Mouse (Mus musculus) cortical plate, adult 2 months (tissue): ENCODE measurements around the gene Atf6. TPM values are rescaled to one million over a fixed set of nuclear protein-coding genes. Genes with fewer than 3 reads are reported as not detected.

Source experiments
- H3K27ac ChIP-seq: fragments of 200-500 bp; 2 replicates; pipeline ENCODE4 v1.5.1; 2012; ENCODE audit warnings: low read length, control low read depth, inconsistent platforms; ENCODE audit not compliant: insufficient read depth
- H3K4me1 ChIP-seq: fragments of 200-500 bp; 2 replicates; pipeline ENCODE4 v1.6.1; 2011; ENCODE audit warnings: low read length; ENCODE audit not compliant: control insufficient read depth, insufficient read depth
- H3K4me3 ChIP-seq: fragments of 200-500 bp; 2 replicates; pipeline ENCODE4 v1.5.1; 2011; ENCODE audit warnings: mild to moderate bottlenecking, low read length, control low read depth; ENCODE audit not compliant: insufficient read depth
- CTCF ChIP-seq: fragments of 200-500 bp; IDR thresholded peaks from 2 replicates; pipeline ENCODE4 v1.5.1; 2011; ENCODE audit warnings: mild to moderate bottlenecking, control low read depth, low read length; ENCODE audit not compliant: insufficient read depth; ENCODE audit errors: extremely low read depth
- POLR2A ChIP-seq: fragments of 200-500 bp; IDR thresholded peaks from 2 replicates; pipeline ENCODE4 v1.6.1; 2011; ENCODE audit warnings: mild to moderate bottlenecking, low read length, control low read depth; ENCODE audit not compliant: insufficient read depth; ENCODE audit errors: extremely low read depth
- polyA plus RNA-seq: library from polyadenylated mRNA; depleted of rRNA; stranded (reverse); fragments of >200 nt; gene quantifications from 2 replicates; pipeline ENCODE4 v1.2.3, GENCODE M21; 2012

The Atf6 gene
- polyA plus RNA-seq, 1 experiment = 25.9 TPM

DNA sequence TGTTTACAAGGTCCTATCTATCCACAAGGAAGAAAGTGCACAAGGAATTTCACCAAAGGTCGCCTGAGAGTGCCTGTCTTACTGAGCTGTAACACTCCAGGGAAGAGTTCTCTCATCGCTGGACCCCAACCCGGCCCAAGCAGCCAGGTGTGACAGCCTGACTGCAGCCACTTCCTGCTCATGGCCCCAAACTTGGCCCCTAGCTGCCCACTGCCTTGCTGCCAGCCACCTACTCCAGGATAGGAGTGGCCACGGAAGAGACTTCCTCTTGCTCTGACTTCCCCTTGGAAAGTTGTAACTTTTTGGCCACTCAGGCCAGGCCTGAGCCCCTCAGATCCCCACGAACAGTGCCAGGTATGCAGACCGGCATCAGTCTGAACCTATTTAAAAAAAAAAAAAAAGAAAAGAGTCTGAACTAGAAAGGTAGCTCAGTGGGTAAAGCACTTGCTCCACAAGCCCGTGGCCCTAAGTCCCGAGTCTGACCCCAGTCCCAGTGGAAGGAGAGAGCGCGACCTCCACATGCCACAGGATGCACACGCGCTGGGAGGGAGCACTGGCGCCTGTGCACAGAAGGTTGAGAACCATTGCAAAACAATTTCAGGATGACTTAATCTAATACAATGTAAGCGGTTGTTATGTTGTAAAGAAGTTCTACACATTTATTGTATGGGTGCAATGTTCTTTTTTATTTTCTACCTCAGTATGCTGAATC lies 47.3 kb downstream of the Atf6 start:
- H3K4me1 ChIP-seq = no peaks in the 10 kb centered on the region
- TF ChIP-seq POLR2A (no peak), CTCF (no peak)

DNA sequence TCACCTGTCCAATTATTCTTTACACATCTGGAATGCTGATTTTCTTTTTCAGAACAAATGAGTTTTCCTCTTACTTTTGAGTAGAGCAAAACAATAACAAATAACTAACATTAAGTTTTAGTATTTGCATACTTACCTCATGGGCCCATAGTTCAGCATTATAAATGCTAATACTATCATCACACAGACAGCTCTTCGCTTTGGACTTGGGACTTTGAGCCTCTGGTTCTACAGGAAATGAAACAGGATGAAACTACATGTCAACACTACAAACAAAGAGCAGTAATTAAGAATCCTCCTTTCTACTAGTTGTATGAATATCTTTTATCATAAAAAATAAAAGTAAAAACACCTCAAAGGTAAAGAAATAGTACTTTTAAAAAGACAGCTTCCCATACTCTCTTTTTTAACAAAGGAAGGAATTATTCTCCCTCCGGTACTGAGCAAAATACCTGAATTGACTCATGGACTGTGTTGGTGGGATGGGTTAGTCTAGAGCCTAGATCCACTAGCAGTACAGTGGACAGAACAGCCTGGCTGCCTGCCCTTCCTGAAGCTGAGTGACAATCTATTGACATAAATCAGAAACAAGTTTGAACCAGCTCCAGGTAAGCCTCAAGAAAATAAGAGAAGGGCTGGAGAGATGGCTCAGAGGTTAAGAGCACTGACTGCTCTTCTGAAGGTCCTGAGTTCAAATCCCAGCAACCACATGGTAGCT lies 52.1 kb downstream of the Atf6 start:
- Histone ChIP-seq H3K27ac (no peak overlapping the region), H3K4me3 (no peak overlapping the region), H3K4me1 (no peaks in the 10 kb centered on the region)
- no peak for TF ChIP-seq CTCF

More for the DNA sequence above, 47.3 kb downstream of the Atf6 start:
- Histone ChIP-seq H3K27ac (no peak overlapping the region), H3K4me3 (no peak overlapping the region)

GRCm38 (mm10) chr1:170812822-170813221 lies 54.7 kb downstream of the Atf6 start:
- no peak overlapping the region for H3K4me3 ChIP-seq
- H3K4me1 ChIP-seq = peaks cover 4% of the 10 kb centered on the region; the same call in 1 of the 2 replicates
- no peak for TF ChIP-seq POLR2A
- TF ChIP-seq CTCF = no peak
- H3K27ac ChIP-seq = no peak overlapping the region

DNA sequence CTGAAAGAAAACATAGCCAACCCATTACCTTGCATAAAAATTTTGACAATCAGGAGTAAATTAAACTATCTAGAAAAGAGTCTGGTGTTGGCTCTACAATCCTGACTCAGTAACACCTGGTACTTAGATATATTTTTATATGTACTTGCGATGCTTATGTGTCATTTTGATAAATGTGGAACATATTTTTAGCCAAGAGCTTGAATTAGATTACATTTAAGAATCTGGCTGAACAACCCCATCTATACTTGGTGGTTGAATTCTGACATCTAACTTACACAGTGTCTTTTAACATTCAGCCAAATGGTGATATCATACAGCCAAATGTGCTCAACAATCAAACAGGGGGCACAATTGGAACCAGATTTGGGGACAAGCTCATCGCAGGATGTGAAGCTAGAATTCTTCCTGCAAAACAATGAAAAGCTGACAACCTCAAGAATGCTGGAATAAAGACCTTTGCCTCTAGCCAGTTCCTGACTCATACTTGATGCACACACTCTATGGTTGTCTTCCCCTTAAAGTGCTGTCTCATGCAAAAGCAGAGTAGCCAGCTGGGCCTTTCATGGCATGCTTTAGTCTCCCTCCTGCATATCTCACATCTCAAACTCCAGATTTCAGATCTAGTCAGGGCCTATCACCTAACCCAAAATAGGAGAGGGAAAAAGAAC lies 59.8 kb downstream of the Atf6 start:
- Histone ChIP-seq H3K4me3 (no peak overlapping the region), H3K4me1 (peaks cover 8% of the 10 kb centered on the region), H3K27ac (0 out of 2 replicates have a peak overlapping the region, but pooled peaks have one; percentile 42)
- TF ChIP-seq CTCF = no peak
- no peak for TF ChIP-seq POLR2A

- no peak overlapping the region for H3K4me3 ChIP-seq
- H3K27ac ChIP-seq = no peak overlapping the region
- TF ChIP-seq CTCF (no peak), POLR2A (no peak)
- H3K4me1 ChIP-seq = peaks cover 7% of the 10 kb centered on the region
Observed at GRCm38 (mm10) chr1:170804721-170805120, 62.9 kb downstream of the Atf6 start.

DNA sequence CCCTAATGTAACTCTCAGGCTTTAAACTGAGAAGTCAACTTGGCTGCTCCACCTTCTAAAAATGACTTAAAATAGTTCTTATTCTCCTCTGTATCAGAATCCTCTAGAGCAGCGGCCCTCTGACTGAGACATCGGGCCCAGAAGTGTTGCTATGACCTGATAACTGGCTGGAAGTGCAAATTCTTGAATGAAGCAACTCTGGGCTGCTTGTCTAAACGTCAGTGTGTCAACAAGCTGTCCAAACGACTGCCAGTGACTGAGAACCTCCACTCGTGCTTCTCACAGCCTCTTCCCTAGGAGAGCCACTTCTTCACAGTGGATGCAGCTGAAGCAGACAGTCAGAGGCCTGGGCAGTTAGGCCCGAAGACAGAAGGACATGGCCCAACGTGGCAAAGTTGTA lies 64.9 kb downstream of the Atf6 start:
- H3K4me1 ChIP-seq = peaks cover 4% of the 10 kb centered on the region
- H3K27ac ChIP-seq = no peak overlapping the region
- H3K4me3 ChIP-seq = no peak overlapping the region
- TF ChIP-seq POLR2A = no peak
- no peak for TF ChIP-seq CTCF

- TF ChIP-seq POLR2A = no peak
- no peak for TF ChIP-seq CTCF
- Histone ChIP-seq H3K27ac (no peak overlapping the region), H3K4me1 (no peaks in the 10 kb centered on the region), H3K4me3 (no peak overlapping the region)
Observed at GRCm38 (mm10) chr1:170800694-170801093, 66.9 kb downstream of the Atf6 start.

- no peak overlapping the region for H3K4me3 ChIP-seq
- H3K4me1 ChIP-seq = peaks cover 2% of the 10 kb centered on the region
- TF ChIP-seq CTCF (no peak), POLR2A (no peak)
- 0 out of 2 replicates have a peak overlapping the region, but pooled peaks have one; percentile 40 for H3K27ac ChIP-seq
Observed at GRCm38 (mm10) chr1:170795741-170796347, 71.7 kb downstream of the Atf6 start.

GRCm38 (mm10) chr1:170791542-170791941 lies 76.0 kb downstream of the Atf6 start:
- Histone ChIP-seq H3K4me3 (no peak overlapping the region), H3K4me1 (peaks cover 2% of the 10 kb centered on the region), H3K27ac (no peak overlapping the region)
- TF ChIP-seq CTCF (no peak), POLR2A (no peak)

DNA sequence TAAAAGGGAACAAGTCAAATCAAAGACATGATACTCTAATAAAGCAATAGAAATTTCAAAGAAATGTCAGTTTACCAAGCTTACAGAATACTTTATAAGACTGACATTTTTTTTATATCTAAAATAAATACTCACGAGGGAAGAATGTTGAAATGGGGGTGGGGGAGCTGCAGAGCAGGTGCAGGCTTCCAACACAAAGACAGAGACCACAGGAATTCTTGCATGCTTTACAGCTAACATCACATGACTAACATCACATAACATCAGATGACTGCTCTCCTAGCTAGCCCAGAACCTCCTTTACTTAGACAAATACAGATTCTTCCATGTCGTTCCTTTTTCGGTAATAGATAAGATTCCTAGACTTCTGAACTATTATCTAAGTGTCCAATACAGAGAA lies 76.6 kb downstream of the Atf6 start:
- H3K27ac ChIP-seq = no peak overlapping the region
- no peak overlapping the region for H3K4me3 ChIP-seq
- H3K4me1 ChIP-seq = peaks cover 2% of the 10 kb centered on the region
- TF ChIP-seq CTCF = no peak
- no peak for TF ChIP-seq POLR2A
